Mouse (Mus musculus): Measurements from ENCODE around the gene Gm20683.

Gene Gm20683

GRCm38 (mm10) chr17:25796211-25796771 is 45.3 kb downstream of the Gm20683 start:
- DNase-seq (ENCODE audit: low spot score in 2 of 2): no peak

GRCm38 (mm10) chr17:25795609-25796092 is 45.9 kb downstream of the Gm20683 start, which contains the start of gene AC134908.4:
AC134908.4 (minus strand) TSS chr17:25795659.
- no peak for DNase-seq (ENCODE audit: low spot score in 2 of 2)

- no peak for DNase-seq (ENCODE audit: low spot score in 2 of 2)
Measured at GRCm38 (mm10) chr17:25794998-25795397, 46.6 kb downstream of the Gm20683 start.

- no peak for DNase-seq (ENCODE audit: low spot score in 2 of 2)
Measured at GRCm38 (mm10) chr17:25794197-25794596, 47.4 kb downstream of the Gm20683 start.

GRCm38 (mm10) chr17:25792615-25793014 is 48.9 kb downstream of the Gm20683 start, which contains the start of gene Fam173a:
Fam173a (minus strand) TSS chr17:25792901.
- DNase-seq (ENCODE audit: low spot score in 2 of 2): peak; percentile 69 to 77

GRCm38 (mm10) chr17:25791843-25792527 is 49.6 kb downstream of the Gm20683 start:
- DNase-seq (ENCODE audit: low spot score in 2 of 2): peak; percentile 74 to 79

GRCm38 (mm10) chr17:25791320-25791842 is 50.2 kb downstream of the Gm20683 start:
- DNase-seq (ENCODE audit: low spot score in 2 of 2): no peak

GRCm38 (mm10) chr17:25786781-25787504 is 54.6 kb downstream of the Gm20683 start:
- no peak for DNase-seq (ENCODE audit: low spot score in 2 of 2)

GRCm38 (mm10) chr17:25786280-25786679 is 55.3 kb downstream of the Gm20683 start, which contains the start of gene Ccdc78:
Ccdc78 (plus strand) TSS chr17:25786580.
- DNase-seq (ENCODE audit: low spot score in 2 of 2): no peak

GRCm38 (mm10) chr17:25785281-25785745 is 56.2 kb downstream of the Gm20683 start, which contains the start of gene Haghl:
Haghl (minus strand) TSS chr17:25785673.
- DNase-seq (ENCODE audit: low spot score in 2 of 2): peak; percentile 93 to 96
